Mouse (Mus musculus) adrenal gland, postnatal 36 days (tissue): ENCODE measurements around the gene Mrps18b. TPM values are rescaled to one million over a fixed set of nuclear protein-coding genes. Genes with fewer than 3 reads are reported as not detected.
A peak's percentile ranks its signal among the peaks of the same experiment; 100 is the strongest.
"Not testable (repeated sequence)": the region's sequence is repeated elsewhere in the genome, so short reads cannot be mapped to it uniquely, and the experiment has no call there.

Source experiments
- DNase-seq, 2 experiments: peaks; one replicate each; pipeline ENCODE4 v3.0.0; 2021; ENCODE audit warnings: mixed read lengths in 1 of 2
- long read RNA-seq, 2 experiments: library from polyadenylated mRNA; stranded (forward); transcript quantifications; one replicate each; pipeline ENCODE4 v2.0.0; 2021; ENCODE audit warnings: borderline sequencing depth in 2 of 2
- total RNA-seq, 2 experiments: library from RNA; stranded (reverse); gene quantifications; 2 replicates each; pipeline ENCODE4 v1.2.3; 2021

The Mrps18b gene
- total RNA-seq: 10 to 100 TPM; 92.6 to 97.8 TPM
- long read RNA-seq, experiment 1, transcript Mrps18b-201 (7 exons, 1,079 nt): major isoform, 76 of 88 reads
- long read RNA-seq, experiment 1, partial matches to known transcripts: 2 of 88 reads
- long read RNA-seq, experiment 1, other reads (novel, unspliced or antisense): 6 of 88 reads
- long read RNA-seq, experiment 2, transcript Mrps18b-201 (7 exons, 1,079 nt): major isoform, 32 of 37 reads
- long read RNA-seq, experiment 2, partial matches to known transcripts: 1 of 37 reads
- long read RNA-seq, experiment 2, other reads (novel, unspliced or antisense): 4 of 37 reads

- DNase-seq: peak; percentile 98 to 99
Observed at GRCm38 (mm10) chr17:35916297-35917142, at the start of gene Mrps18b, which contains the start of gene Ppp1r10. TSS of gene Mrps18b (minus strand) at chr17:35916389. TSS of gene Ppp1r10 (plus strand) at chr17:35916434.

DNA sequence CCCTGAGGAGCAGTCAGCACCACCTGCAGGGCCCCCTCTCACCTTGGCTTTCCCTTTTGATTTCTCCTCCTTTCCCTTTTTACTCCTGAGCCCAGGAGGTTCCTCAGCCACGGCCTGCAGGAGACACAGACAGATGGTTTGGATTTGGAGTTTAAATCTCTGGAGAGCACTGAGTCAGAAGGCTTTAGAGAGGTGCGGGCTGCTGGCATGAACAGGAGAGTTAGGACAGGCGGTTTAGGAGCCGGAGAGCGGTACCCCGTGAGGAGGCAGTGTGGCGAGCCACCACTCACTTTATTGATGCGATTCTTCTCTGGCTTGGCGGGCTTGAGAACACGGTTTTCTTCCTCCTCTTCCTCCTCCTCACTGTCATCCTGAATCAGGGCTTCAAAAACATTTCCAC is 47.1 kb upstream of the Mrps18b start:
- no peak for DNase-seq

DNA sequence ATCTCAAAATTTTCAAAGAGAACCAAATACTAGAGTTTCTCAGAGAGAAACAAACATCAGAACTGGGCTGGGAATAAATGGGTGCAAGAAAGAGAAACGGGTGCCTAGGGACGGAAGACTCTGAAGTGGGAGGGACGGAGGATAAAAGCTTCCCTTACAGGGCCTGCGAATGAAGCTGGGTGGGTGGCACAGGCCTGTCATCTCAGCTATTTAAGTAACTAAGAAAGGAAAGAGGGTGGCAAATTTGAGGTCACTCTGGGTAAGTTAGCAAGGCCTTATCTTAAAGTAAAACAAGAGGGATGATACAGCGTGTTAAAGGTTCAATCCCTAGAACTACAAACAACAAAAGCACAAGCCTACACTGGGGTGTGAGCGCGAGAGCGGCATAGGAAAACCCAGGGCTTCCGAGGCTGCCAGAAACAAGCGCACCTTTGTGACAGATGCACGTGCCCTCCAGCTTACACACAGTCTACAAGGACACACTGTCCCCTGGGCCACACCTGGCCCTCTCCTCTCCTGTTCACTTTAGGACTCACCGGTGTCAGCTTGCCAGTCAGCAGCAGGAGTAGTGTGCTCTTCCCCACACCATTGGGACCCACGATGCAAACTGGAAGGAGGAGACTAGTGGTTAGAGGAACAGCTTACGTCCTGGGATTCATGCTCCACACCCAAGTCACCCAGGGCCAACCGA is 42.5 kb upstream of the Mrps18b start:
- DNase-seq: no peak

GRCm38 (mm10) chr17:35954665-35955064 is 38.5 kb upstream of the Mrps18b start:
- DNase-seq: no peak

GRCm38 (mm10) chr17:35952559-35952958 is 36.4 kb upstream of the Mrps18b start:
- DNase-seq: not testable (repeated sequence)

DNA sequence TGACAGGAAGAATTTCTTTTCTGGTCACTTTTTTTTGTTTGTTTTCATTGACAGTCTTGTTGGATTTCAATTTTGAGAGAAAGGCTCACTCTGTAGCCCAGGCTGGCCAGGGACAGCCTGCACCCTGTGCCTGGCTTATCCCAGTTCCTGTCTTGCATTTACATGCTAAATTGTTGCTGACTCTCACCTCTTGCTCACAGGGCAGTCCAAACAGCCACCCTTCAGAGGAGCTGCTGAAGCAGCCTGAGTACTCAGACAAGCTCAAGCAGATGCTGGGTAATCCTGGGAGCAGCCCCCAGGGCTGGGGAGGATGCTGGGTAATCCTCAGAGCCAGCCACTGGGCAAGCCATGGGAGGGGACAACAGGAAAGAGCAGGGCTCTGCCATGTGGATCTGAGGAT is 34.8 kb upstream of the Mrps18b start:
- not testable (repeated sequence) for DNase-seq

- no peak for DNase-seq
Observed at GRCm38 (mm10) chr17:35939941-35940340, 23.8 kb upstream of the Mrps18b start.

- no peak for DNase-seq
Observed at GRCm38 (mm10) chr17:35939108-35939507, 22.9 kb upstream of the Mrps18b start.

- DNase-seq: peak; percentile 51 to 58
Observed at GRCm38 (mm10) chr17:35937700-35938348, 21.6 kb upstream of the Mrps18b start.

DNA sequence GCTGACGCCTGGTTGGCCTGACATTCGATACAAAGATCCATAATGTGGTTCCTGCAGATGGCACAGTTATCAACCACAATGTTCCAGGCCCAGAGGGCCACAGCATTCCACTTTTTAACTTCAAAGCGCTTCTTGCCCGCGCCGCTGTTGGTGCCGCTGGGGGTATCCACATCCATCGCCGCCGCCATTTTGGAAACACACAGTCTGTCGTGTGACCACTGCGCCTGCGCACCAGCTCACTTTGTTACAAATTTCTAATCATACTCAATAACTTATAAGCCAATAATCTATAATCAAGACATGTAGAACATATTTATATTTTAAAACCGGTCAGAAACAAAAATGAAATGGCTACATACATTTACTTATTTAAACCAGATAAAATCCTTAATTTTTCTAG is 19.6 kb upstream of the Mrps18b start:
- DNase-seq: not testable (repeated sequence)

DNA sequence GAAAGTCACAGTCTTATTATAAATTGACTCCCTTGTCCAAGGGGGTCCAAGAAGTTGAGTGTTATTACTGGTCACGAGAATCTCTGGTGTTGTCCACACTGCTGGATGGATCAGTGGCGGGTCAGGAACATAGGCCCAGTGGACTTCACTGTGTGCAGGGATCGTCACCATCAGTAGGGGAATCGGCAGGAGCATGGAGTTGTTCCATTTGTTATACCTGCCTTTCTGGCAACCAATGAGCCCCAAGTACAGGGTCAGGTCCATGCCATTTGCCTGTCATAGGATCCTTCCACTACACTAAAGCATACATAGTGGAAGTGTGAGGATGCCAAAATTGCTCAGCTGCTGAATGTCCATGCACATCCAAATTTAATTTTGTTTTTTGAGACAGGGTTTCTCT is 16.4 kb upstream of the Mrps18b start:
- DNase-seq: no peak

DNA sequence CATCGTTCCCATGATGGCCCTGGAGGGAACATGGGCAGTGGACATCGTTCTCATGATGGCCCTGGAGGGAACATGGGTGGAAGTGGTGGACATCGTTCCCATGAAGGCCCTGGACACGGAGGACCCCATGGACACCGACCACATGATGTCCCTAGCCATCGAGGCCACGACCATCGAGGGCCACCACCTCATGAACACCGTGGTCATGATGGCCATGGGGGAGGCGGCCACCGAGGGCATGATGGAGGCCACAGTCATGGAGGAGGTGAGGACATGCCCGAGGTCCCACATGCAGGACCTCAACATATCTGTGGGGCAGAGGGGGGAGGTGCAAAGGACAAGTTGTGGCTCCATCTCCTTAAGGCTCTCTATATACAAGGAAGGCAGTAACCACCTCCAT is 14.4 kb upstream of the Mrps18b start:
- DNase-seq: no peak

GRCm38 (mm10) chr17:35929534-35929933 is 13.3 kb upstream of the Mrps18b start:
- no peak for DNase-seq

- no peak for DNase-seq
Observed at GRCm38 (mm10) chr17:35927471-35927870, 11.3 kb upstream of the Mrps18b start.

GRCm38 (mm10) chr17:35923281-35923680 is 7.1 kb upstream of the Mrps18b start:
- no peak for DNase-seq

DNA sequence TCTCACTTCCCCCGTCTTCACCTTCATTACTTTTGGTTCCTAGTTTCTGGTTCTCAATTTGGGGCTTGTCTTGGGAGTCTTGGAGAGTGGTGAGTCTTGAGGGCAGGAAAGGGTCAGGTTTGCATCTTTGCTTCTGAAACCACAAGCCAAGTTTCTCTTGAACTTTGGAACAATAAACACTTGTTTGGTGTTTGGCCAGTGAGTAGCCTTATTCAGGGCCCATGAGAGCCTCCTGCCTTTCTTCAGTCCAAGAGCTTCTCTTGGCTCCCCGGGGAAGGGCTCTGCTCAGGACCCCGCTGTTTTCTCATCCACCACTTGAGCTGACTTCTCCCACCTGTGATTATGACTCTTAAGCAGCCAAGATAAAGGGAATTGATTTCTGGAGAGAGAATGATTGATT is 6.4 kb upstream of the Mrps18b start:
- DNase-seq: no peak

DNA sequence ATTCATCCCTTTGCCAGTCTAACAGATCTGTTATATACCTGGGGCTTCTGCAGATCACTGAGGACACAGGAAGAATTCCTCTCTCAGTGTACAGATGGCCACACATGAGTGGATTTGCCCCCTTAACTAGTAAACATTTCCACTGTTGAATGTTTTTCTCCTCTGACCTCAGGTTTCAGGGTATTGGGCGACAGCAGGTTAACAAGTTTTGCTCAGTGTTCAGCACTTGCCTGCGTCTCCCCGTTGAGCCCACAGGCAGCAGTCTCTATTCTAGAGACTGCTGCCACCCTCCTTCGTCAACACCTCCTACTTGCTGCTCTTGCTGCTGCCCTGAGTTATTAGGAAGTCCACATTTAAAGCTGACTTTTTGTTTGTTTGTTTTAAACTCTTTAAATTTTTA is 5.5 kb upstream of the Mrps18b start:
- no peak for DNase-seq

DNA sequence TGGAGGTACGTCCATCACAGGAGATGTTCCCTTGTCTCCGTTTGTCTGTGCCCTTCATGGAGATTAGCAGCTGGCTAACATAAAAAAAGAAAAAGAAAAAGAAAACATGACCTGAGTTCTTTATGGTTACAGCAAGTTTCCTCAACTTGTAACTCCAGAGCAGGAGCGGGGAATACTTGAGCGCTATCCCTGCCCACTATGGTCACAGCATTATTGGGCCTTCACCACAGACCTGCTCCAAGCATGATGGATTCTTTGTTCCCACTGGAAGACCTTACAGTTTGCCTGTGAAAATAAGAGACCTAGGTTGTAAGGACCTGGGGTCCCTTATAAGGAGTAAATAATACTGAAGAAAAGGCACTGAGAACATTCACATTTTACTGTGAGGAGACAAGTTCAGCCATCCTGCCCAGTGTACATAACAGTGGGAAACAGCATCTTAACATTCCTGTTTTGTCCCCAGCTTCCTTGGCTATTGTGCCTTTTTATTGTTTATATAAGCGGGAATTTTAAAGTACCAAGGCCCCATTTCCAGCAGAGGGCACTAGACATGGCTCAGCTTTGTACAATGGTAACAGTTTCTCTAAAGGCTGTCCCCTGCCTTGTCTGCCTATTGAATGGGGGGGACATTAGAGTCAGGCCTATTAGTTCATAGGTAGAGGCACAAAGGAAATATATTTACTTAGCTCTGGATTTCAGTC is 4.8 kb upstream of the Mrps18b start:
- peak in 1 of 2 experiments; percentile 45 for DNase-seq

GRCm38 (mm10) chr17:35920384-35920783 is 4.2 kb upstream of the Mrps18b start:
- DNase-seq: no peak

DNA sequence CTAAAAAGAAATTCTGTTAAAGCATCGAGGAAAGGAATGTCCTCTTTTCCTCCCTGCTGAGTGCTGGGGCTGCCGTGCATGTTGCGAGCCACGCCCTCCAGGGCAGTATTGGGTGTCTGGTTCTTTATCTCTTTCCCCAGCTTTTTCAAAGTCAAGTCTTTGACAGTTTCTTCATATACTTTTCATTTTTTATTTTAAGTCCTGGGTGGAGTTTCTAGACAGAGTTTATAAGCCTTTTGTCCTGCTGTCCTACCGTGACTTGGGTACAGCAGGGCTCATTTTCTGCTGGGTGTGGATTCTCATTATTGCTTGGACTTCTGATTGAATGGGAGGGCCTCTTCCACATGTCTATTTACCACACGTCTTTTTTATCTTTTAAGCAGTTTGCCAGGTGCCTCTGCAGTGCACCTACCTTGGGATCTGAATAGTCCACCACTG is 3.7 kb upstream of the Mrps18b start:
- peak in 1 of 2 experiments; percentile 41 for DNase-seq

GRCm38 (mm10) chr17:35919060-35919715 is 3.0 kb upstream of the Mrps18b start:
- peak; percentile 94 to 96 for DNase-seq
